Mouse (Mus musculus) regulatory T cell (primary cell): ENCODE data around the gene Vti1b.

ENCODE experiments used
- in situ Hi-C: fragments of 300-600 bp; cut with MboI, MseI; formaldehyde crosslinking; loops from one replicate; pipeline ENCODE4 v1.15.1; 2025; ENCODE audit warnings: high pct_unique_total_duplicates

Vti1b gene

GRCm38 (mm10) chr12:79138999-79139398 lies 33.5 kb downstream of the Vti1b start:
- in situ Hi-C loops = no loop called here

DNA sequence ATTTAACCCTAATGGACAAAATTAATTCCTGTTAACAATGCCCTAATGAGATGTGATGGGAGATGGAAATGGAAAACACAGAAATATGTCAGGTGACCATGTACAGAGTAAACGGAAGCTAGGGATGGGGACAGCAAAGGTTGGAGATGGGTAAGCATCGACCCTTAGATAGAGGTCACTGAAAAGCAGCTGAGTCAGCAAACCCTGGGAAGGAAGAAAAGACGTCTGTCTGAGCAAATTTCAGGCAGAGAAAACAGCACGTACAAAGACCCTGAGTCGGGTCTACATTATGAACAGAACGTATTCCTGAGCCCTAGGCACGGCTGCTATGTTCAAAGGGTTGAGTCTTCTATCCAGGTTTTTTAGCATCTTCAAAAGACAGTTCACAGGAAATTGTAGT lies 35.5 kb downstream of the Vti1b start:
- in situ Hi-C loops = no loop called here

- in situ Hi-C loops = no loop called here
Observed at GRCm38 (mm10) chr12:79135105-79135504, 37.4 kb downstream of the Vti1b start.

DNA sequence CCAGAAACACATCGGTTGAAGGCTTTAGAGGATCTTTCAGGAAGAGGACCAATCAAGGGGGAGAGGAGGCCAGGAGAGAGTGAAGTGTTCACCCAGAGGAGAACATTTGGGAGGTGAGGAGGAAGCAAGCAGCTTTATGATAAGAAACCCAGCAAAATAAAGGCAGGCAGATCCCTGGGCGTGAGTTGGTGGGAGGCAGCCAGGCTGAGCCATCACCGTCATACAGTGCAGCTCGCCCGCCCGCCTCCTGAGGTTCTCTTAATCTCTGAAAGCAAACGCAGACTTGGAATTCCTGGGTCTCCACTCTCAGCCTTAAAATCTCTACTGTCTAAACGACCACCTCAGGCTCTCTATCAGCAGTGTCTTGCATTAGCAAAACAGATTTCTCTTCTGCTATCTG lies 37.8 kb downstream of the Vti1b start:
- in situ Hi-C loops = no loop called here

DNA sequence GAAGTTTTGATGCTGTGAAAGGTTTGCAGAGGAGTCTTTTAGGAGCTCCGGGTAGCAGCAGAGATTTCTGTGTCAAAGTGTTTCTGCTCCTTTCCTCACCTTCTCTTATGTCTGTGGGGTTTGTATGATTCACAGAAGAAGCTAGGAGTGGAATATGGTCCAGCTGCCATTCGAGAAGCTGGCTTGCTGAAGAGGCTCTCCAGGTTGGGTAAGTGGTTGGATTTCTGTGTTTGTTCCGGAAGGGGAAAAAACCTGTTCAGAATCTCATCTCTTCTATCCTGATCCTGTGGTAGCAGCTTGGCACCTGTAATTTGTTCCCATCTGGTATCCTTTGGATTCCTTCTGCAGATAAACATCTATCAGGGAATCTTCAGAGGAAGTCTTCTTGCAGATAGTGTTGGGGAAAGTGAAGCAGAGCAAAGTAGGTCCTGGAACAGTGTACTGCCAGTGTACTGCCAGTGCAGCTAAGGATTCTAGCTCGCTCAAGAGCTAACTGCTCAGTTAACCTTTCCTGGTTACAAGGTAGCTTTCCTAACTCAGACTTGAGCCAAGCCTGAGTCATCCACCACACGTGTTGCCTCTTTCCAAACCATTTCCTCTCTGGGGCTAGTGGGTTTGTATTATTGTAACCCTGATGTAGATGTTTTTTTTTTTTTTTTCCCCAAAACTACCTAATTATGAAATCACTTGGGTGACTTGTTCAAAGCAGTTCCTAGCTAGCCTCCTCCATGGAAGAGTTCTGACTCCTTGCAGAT lies 40.6 kb downstream of the Vti1b start:
- in situ Hi-C loops = no loop called here

DNA sequence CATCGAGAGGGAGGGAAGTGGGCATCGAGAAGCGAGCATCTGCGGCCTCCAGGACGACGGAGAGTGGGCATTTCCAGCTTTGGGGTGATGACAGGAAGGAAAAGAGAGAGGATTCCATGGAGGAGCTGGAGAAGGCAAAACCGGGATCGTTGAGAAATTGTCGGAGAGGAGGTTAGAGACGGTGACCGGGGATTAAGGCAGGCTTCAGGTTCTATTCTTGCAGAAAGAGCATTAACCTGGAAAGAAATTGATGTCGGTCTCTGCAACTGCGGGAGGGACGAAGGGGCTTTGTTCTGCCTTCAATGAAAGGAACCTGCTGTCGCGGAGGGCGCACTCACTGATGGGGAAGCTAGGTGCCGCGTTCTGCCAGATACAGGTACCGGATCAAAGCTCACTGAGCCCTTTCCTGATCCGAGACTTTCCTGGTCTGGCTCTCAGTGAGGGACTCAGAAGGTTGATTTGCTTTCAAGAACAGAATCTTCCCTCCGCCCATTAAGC lies 41.2 kb downstream of the Vti1b start:
- in situ Hi-C loops = no loop called here

DNA sequence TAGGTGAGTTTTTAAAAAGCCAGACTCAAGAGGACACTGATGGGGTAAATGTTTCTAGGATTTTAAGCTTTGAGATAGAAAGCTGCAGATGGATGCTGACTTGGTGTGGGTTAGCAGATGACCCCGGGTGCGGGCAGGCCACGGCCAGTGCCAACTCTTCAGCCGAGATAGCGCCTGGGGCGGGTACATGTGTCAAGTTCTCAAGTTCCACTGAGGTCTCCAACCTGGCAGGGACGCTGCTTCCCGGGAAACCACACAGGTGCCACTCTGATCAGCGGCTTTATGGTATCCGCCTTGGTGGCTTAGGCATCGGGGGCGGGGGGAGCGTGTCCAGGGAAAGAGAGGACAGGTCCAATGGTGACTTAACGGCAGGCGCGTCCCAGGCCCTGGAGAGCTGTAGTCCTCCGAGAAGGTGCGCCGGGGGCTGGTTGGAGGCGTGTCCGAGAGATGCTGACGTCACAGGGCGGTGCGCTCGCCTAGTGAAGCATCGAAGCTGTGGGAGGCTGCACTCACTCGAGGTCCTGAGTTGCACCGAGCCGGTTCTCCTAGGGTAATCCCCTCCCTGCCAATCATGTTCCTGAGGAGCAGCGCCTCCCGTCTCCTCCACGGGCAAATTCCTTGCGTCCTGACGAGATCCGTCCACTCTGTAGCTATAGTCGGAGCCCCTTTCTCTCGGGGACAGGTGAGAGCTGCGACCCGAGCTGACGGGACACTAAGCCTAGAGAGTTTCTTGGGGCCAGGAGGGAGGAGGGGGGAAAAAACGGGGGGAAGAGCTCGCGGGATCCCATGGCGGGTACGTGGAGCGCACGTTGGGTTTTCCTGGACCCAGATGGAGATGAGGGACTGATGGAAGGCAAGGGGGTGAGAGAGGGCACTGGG lies 41.9 kb downstream of the Vti1b start, which contains the start of gene Arg2:
Arg2 (plus strand) TSS at position 479 of the 879 bp plus-strand sequence.
- in situ Hi-C loops = no loop called here

DNA sequence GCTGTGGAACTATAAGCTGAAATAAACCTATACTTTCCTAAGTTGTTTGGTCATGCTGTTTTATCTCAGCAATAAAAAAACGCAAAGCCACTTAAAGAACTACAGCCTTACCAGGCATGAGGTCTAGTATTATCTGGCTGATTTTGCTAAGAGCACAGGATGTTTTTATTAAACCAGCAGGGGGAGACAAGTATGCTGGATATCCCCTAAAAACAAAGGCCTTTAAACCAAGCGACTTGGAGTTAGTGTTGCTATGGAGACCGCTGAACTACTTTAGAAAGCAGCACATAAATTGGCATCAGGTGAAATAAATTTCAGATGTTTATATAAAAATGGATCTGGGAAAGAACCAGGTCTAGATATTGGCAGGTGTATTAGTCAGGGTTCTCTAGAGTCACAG lies 49.6 kb downstream of the Vti1b start:
- in situ Hi-C loops = loop anchor here (25.0 kb wide), 1 partner anchor 561 kb away; no protein-coding TSS in a partner anchor

GRCm38 (mm10) chr12:79118991-79119390 lies 53.5 kb downstream of the Vti1b start:
- in situ Hi-C loops = loop anchor here (25.0 kb wide), 1 partner anchor 557 kb away; no protein-coding TSS in a partner anchor
